Mouse (Mus musculus): ENCODE results near the gene Iqschfp.

- no peak for TF ChIP-seq POLR2A (IDR thresholded peaks at IDR 0.05; ENCODE audit: extremely low read depth, insufficient read depth, low read length)
- no peak for TF ChIP-seq CTCF (IDR thresholded peaks at IDR 0.05; ENCODE audit: low read depth, low read length)
Observed at GRCm38 (mm10) chr3:68352961-68353360, 460.9 kb downstream of the Iqschfp start.
